Mouse (Mus musculus) lung, embryonic 16.5 days (tissue): ENCODE measurements at regions not wholly inside any gene's neighbourhood (a gene's known extent, or its start where the extent isn't known, plus 50 kb on each side); places are given as distances from the start of the nearest gene placed in this dataset.

ENCODE experiments used
- ATAC-seq: fragments of 200-750 bp; cut with Nextera tagmentation; 2 replicates; pipeline ENCODE4 v1.8.0; 2017; ENCODE audit warnings: low read depth, mild to moderate bottlenecking, moderate library complexity
- H3K27ac ChIP-seq: fragments of 300-500 bp; sonication (generic); 2 replicates; pipeline ENCODE4 v1.5.1; 2014; ENCODE audit warnings: mild to moderate bottlenecking, control low read depth, low read length
- H3K27me3 ChIP-seq: fragments of 300-500 bp; sonication (generic); 2 replicates; pipeline ENCODE4 v1.6.1; 2014; ENCODE audit warnings: low read depth, low read length, mixed read lengths; ENCODE audit not compliant: control insufficient read depth, insufficient read depth
- H3K36me3 ChIP-seq: fragments of 300-500 bp; sonication (generic); 2 replicates; pipeline ENCODE4 v1.6.1; 2014; ENCODE audit warnings: low read length; ENCODE audit not compliant: control insufficient read depth, insufficient read depth
- H3K4me1 ChIP-seq: fragments of 300-500 bp; sonication (generic); replicated peaks from 2 replicates; pipeline ENCODE4 v1.6.1; 2014; ENCODE audit warnings: low read length, mixed read lengths; ENCODE audit not compliant: control insufficient read depth, insufficient read depth
- H3K4me2 ChIP-seq: fragments of 300-500 bp; sonication (generic); 2 replicates; pipeline ENCODE4 v1.6.1; 2014; ENCODE audit warnings: low read depth, low read length, control low read depth
- H3K4me3 ChIP-seq: fragments of 300-500 bp; sonication (generic); 2 replicates; pipeline ENCODE4 v1.5.1; 2014; ENCODE audit warnings: mild to moderate bottlenecking, low read length, control low read depth
- H3K9ac ChIP-seq: fragments of 300-500 bp; sonication (generic); 2 replicates; pipeline ENCODE4 v1.6.1; 2014; ENCODE audit warnings: low read length, control low read depth
- H3K9me3 ChIP-seq: fragments of 300-500 bp; sonication (generic); 2 replicates; pipeline ENCODE4 v1.6.1; 2016; ENCODE audit warnings: low read length; ENCODE audit not compliant: control insufficient read depth
- WGBS: fragments of 180-500 bp; shearing (Covaris S2); extraction: QIAGEN DNeasy Blood & Tissue Kit; methylation state at CpG from one replicate; pipeline ENCODE4 v1.1.7; 2014; 5-methylcytosine and 5-hydroxymethylcytosine counted together

DNA sequence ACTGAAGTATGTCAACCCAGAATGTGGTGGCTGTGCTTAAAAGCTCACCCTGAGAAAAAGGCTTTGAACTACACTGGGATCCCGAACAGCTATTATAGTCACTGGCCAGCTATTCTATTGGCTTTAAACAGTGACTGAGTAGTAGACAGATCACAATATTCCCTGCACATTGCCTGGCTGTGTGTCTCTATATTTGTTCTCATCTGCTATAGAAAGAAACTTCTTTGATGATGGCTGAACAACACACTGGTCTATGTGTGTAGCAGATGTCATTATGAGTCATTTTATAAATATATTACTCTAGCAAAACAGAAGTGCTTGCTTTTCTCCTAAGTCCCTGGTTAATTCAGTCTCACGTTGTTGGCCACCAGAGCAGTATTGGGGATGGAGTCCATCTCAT is 152.1 kb upstream of the Slco6d1 start:
- WGBS = 77% methylated on average over 2 of the region's 2 CpGs
- ATAC-seq = no peak
- no peak overlapping the region for H3K27ac ChIP-seq
- H3K4me2 ChIP-seq = no peak overlapping the region
- H3K4me1 ChIP-seq = no peaks in the 10 kb centered on the region
- no peaks in the 10 kb centered on the region for H3K27me3 ChIP-seq
- no peak overlapping the region for H3K9ac ChIP-seq
- H3K36me3 ChIP-seq = no peaks in the 10 kb centered on the region
- no peaks in the 10 kb centered on the region for H3K9me3 ChIP-seq
- no peak overlapping the region for H3K4me3 ChIP-seq

DNA sequence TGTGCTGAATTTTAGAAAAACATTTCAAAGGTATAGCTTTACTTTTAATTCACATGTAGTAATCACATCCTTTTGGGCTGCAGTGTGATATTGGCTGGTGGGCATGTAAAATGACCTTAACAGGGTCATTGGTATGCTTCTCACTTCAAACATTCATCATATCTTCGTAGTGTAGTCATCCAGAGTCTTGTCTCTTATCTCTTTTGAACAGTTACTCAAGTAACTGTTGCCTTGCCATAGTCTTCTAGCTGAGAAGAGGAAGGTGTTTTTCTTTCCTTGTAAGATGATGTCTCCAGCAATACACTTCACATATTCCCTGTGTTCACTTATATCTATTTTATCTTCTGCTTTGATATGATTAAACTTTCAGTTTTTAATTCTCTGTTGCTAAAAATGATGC is 150.7 kb upstream of the Slco6d1 start:
- H3K4me1 ChIP-seq = no peaks in the 10 kb centered on the region
- no peak overlapping the region for H3K4me2 ChIP-seq
- no peaks in the 10 kb centered on the region for H3K27me3 ChIP-seq
- ATAC-seq = no peak
- no peaks in the 10 kb centered on the region for H3K36me3 ChIP-seq
- no peak overlapping the region for H3K4me3 ChIP-seq
- H3K27ac ChIP-seq = no peak overlapping the region
- no peak overlapping the region for H3K9ac ChIP-seq
- 34% methylated on average over 1 of the region's 1 CpGs for WGBS
- no peaks in the 10 kb centered on the region for H3K9me3 ChIP-seq

DNA sequence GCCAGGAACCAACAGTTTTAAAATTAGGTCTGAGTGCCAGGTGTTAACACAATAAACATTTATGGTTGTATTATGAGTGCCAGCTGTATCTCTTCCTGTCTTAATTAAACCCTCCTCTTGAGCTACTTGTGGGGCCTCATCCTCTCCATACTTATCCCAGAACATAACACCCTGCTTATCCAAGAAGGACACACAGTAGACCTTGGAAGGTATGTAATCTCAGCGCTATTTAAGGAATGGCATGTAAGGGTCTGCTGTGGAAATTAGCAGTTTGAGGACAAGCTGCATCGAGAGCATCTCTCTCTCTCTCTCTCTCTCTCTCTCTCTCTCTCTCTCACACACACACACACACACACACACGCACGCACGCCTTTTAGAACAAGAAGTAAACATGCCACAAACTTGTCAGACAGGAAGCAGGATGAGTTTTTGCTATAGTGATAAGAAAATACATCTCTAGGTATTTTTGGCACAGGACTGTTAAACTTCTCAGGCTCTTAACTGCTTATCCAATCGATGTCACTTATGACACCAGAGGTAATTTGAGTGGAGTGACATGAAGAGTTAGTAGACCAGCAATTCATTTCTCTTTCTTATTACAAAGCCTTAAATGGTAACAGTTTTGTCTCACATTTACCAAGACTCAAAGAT is 146.8 kb upstream of the Slco6d1 start:
- Histone ChIP-seq H3K9me3 (no peaks in the 10 kb centered on the region), H3K36me3 (no peaks in the 10 kb centered on the region), H3K4me2 (no peak overlapping the region), H3K4me3 (no peak overlapping the region), H3K4me1 (no peaks in the 10 kb centered on the region), H3K9ac (no peak overlapping the region), H3K27me3 (no peaks in the 10 kb centered on the region), H3K27ac (no peak overlapping the region)
- no peak for ATAC-seq
- 35% methylated on average over 6 of the region's 6 CpGs for WGBS

DNA sequence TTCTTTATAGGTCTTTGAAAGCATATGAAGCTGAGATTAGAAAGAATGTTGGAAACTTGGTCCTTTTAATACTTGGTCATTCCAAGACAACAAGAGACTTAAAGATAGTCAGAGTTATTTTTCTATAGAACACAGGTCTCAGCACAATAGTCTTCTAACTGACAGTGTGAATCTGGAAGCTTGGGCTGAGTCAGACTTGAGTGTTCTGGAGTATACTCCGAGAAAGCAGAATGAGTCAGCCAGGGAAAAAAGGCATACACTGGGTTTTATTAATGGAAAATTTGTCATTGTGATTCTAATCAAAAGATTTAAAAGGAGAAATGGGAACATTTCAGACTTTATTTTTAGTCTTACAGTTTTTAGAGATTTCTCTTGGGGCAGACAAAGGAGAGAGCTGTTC is 145.4 kb upstream of the Slco6d1 start:
- Histone ChIP-seq H3K9me3 (no peaks in the 10 kb centered on the region), H3K4me2 (no peak overlapping the region), H3K27me3 (no peaks in the 10 kb centered on the region), H3K27ac (no peak overlapping the region), H3K4me3 (no peak overlapping the region), H3K36me3 (no peaks in the 10 kb centered on the region), H3K9ac (no peak overlapping the region), H3K4me1 (no peaks in the 10 kb centered on the region)
- ATAC-seq = no peak
- 78% methylated on average over 1 of the region's 1 CpGs for WGBS

DNA sequence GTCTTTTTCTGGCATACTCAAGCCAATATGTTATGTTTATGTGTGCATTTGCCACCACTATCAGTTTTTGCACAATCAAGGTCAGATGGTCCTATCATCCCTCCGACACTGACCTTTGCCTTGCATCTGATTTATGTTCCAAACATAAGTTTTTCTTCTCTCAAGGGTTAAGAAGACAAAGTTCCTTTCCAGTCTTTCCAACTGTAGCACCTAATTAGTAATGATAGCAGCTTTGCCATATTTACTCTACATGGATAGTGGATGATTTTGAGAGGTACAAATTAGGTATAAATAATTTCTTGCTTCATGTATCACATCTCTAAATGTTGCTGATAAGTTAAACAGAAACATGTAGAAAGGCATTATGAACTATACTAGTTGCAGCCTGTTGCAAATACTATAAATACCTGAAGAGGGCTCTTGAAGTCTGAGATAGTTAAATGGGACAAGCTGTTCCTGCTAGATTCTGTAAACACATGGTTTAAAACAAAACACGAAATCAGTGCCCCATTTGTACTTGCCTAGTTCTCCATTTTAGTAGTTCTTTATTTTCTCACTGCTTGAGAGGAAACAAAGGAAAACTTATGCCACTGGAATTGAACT is 141.4 kb upstream of the Slco6d1 start:
- Histone ChIP-seq H3K4me2 (no peak overlapping the region), H3K36me3 (no peaks in the 10 kb centered on the region), H3K27ac (no peak overlapping the region), H3K4me1 (no peaks in the 10 kb centered on the region), H3K9ac (no peak overlapping the region), H3K9me3 (no peaks in the 10 kb centered on the region), H3K4me3 (no peak overlapping the region), H3K27me3 (no peaks in the 10 kb centered on the region)
- peak; percentile 71 for ATAC-seq
- 34% methylated on average over 2 of the region's 2 CpGs for WGBS

DNA sequence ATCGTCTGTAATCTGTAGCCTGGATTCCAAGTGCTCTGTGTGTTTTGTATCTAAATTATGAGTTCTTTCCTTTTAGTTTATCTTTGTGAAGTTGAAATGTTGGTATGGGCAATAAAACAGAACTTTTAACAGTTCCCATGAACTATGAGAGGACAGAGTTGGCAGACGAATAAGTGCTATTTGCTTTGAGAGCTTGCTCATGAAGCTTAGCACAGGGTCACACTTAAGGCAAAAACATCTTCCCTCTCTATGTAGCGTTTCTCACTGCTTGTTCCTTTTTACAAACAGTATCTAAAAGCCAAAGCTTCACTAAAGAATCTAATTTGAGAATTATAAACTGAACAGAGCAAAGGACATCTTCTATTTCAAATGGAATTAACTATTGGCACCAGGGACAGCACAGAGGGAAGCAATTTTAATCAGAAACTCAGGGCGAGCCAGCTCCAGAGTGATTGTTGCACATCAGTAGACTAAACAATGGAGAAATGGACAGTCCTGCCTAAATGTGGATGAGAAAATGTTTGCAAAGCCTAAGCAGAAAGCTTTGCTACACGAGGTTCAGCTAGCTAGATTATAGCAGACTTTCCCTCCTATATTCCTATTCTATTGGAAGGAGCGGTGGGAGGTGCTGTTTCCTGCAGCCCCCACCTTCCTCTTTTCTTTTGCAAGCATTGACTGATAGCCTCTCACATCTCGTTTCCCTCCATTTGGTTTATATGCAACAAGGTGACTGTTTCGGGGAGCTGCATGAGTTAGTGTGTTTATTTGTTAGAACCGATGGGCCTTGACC is 140.5 kb upstream of the Slco6d1 start:
- Histone ChIP-seq H3K36me3 (no peaks in the 10 kb centered on the region), H3K9me3 (no peaks in the 10 kb centered on the region), H3K27ac (no peak overlapping the region; the same call in 1 of the 2 replicates), H3K9ac (no peak overlapping the region), H3K4me2 (no peak overlapping the region), H3K27me3 (no peaks in the 10 kb centered on the region), H3K4me3 (no peak overlapping the region), H3K4me1 (no peaks in the 10 kb centered on the region)
- ATAC-seq = peak; percentile 86
- WGBS = 36% methylated on average over 9 of the region's 9 CpGs

DNA sequence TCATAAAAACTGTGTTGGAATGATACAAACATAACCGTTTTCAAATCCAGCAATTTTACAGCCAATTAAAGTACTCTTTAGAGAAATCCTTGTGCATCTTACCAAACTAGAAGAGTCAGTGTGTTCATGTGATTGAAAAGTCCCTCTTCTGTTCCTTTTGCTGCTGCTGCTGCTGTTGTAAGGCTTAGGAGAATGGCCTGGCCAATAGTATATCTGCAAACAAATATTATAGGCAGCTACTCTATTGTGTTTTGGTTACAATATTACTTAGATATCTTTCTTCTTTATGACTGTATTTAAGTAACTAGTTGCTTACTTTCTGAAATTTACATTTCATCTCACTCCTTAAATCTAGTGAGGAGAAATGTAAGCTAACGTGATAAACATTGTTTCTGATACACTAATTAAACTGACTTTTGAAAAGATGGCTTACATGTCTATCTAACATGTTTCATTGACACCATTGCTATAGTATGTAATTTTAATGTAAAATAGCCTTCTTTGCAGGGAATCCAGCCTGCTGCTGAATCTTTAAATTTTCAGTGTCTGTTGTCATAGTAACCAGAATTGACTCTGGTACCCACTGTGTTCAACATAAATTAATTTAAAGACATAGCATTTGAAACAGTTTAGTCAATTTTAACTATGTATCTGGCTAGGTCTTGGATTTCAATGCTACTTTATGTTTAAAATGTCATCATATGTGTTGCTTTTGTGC is 139.7 kb upstream of the Slco6d1 start:
- Histone ChIP-seq H3K27ac (no peak overlapping the region), H3K9me3 (no peaks in the 10 kb centered on the region), H3K9ac (no peak overlapping the region), H3K4me2 (no peak overlapping the region), H3K4me1 (no peaks in the 10 kb centered on the region), H3K4me3 (no peak overlapping the region), H3K36me3 (no peaks in the 10 kb centered on the region), H3K27me3 (no peaks in the 10 kb centered on the region)
- 53% methylated on average over 2 of the region's 2 CpGs for WGBS
- ATAC-seq = no peak

DNA sequence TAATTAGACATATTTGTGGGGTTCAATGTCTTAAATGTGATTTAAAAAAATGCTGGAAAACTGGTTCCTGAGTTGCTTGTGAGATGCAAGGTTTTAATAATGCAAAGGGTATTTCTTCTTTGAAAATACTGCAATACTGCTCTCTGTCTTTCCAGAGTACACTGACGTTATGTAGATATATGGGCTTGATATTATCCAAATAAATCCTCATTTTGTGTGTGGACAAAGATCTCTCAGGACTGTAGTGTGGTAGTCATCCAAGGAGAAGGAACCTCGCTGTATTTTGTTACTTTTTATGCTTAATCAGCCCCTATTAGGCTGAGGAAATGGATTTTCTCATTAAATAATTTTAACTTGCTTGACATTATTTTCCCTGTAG is 139.2 kb upstream of the Slco6d1 start:
- Histone ChIP-seq H3K4me2 (no peak overlapping the region), H3K27me3 (no peaks in the 10 kb centered on the region), H3K4me1 (no peaks in the 10 kb centered on the region), H3K27ac (no peak overlapping the region), H3K4me3 (no peak overlapping the region), H3K9ac (no peak overlapping the region), H3K9me3 (no peaks in the 10 kb centered on the region), H3K36me3 (no peaks in the 10 kb centered on the region)
- WGBS = 70% methylated on average over 2 of the region's 2 CpGs
- ATAC-seq = no peak

DNA sequence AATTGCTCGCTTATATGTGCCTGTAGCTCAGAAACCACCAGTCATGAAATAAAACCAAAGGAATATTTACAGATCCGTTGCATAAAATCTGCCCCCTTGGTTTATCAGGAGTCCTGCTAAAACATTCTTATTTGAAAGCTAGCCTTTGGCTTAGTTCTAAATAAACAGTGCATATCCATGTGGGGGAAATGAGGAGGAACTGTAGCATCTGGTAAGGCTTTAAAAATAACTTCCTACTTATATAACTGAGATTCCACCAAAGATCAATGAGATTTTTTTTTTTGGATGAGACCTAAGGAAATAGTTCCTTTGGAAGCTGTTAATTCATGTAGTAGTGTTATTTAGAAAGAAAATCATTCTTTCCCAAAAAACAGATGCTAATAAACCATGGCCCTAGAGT is 117.8 kb upstream of the Slco6d1 start:
- 70% methylated on average over 2 of the region's 2 CpGs for WGBS
- Histone ChIP-seq H3K27me3 (no peaks in the 10 kb centered on the region), H3K4me1 (no peaks in the 10 kb centered on the region), H3K27ac (no peak overlapping the region), H3K4me3 (no peak overlapping the region), H3K4me2 (no peak overlapping the region), H3K9ac (no peak overlapping the region), H3K9me3 (no peaks in the 10 kb centered on the region), H3K36me3 (no peaks in the 10 kb centered on the region)
- ATAC-seq = no peak
